Mouse (Mus musculus): ENCODE measurements around the gene Nfib. TPM values are rescaled to one million over a fixed set of nuclear protein-coding genes. Genes with fewer than 3 reads are reported as not detected.

Gene Nfib
- polyA plus RNA-seq, 1 experiment from 2014 or later: 204 TPM

GRCm38 (mm10) chr4:82497671-82498631 lies 207.6 kb downstream of the Nfib start:
- H3K27ac ChIP-seq: peak overlapping the region; percentile 88
- 74% methylated on average over 26 of the region's 26 CpGs for WGBS
- peak; percentile 2; the same call in 1 of the 2 replicates for ATAC-seq

GRCm38 (mm10) chr4:82497141-82497566 lies 208.4 kb downstream of the Nfib start:
- no peak for ATAC-seq
- Histone ChIP-seq H3K4me2 (peak overlapping the region; percentile 70), H3K27ac (peak overlapping the region; percentile 88), H3K9me3 (replicated peaks) (no peaks in the 10 kb centered on the region), H3K4me3 (peak overlapping the region; percentile 40), H3K36me3 (ENCODE audit: poor library complexity, severe bottlenecking) (peaks cover 17% of the 10 kb centered on the region), H3K27me3 (no peaks in the 10 kb centered on the region), H3K9ac (peak overlapping the region; percentile 81), H3K4me1 (peaks cover 66% of the 10 kb centered on the region)
- WGBS: 60% methylated on average over 8 of the region's 8 CpGs

More at GRCm38 (mm10) chr4:82497671-82498631, 207.6 kb downstream of the Nfib start:
- Histone ChIP-seq H3K4me2 (peak overlapping the region; percentile 70), H3K27me3 (no peaks in the 10 kb centered on the region), H3K9ac (peak overlapping the region; percentile 81), H3K36me3 (ENCODE audit: poor library complexity, severe bottlenecking) (peaks cover 17% of the 10 kb centered on the region), H3K9me3 (replicated peaks) (no peaks in the 10 kb centered on the region), H3K4me1 (peaks cover 59% of the 10 kb centered on the region), H3K4me3 (peak overlapping the region; percentile 40)

DNA sequence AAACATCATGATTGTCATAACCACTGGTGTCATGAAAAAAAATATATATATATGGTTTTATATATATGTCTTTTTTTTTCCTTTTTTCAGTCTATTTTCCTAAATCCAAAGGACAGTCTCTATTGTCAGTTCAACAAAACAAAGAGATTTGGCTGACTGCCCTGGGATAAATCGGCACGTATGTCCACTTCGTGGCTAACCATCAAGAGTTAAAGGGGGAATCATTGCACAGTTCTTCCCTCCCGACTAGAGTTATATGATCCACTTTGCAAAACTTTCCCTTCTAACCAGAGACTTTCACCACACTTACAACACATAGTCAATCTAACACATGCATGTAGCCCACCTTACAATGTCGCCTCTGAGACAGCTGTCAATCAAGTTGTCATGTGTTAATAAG lies 209.2 kb downstream of the Nfib start:
- H3K27ac ChIP-seq: peak overlapping the region; percentile 88
- ATAC-seq: no peak

DNA sequence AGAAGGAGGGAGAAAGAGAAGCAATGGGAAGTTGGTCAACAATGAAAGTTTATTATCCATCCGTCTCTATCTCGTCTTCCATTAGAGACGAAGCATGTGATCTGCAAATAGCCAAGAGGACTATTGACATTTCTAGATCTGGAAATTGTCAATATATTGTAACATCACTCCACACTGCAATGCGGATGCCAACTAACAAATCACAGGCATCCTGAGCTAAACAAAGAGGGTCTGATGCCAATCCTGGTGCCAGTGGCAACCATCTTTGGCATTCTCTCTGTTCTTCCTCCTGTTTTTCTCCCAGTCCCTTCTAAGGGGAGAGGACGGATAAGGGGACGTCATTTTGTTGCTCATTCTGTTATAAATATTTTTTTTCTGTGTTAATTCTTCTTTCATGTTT lies 209.9 kb downstream of the Nfib start:
- 63% methylated on average over 6 of the region's 6 CpGs for WGBS
- Histone ChIP-seq H3K27me3 (no peaks in the 10 kb centered on the region), H3K9me3 (replicated peaks) (no peaks in the 10 kb centered on the region), H3K36me3 (ENCODE audit: poor library complexity, severe bottlenecking) (peaks cover 17% of the 10 kb centered on the region), H3K27ac (peak overlapping the region; percentile 88), H3K9ac (peak overlapping the region; percentile 81), H3K4me1 (peaks cover 77% of the 10 kb centered on the region), H3K4me2 (peak overlapping the region; percentile 70), H3K4me3 (peak overlapping the region; percentile 40)
- peak; percentile 57 for ATAC-seq

More for the DNA sequence above, 209.2 kb downstream of the Nfib start:
- peaks cover 73% of the 10 kb centered on the region for H3K4me1 ChIP-seq
- peak overlapping the region; percentile 40 for H3K4me3 ChIP-seq
- 39% methylated on average over 5 of the region's 5 CpGs for WGBS
- peak overlapping the region; percentile 81 for H3K9ac ChIP-seq
- H3K27me3 ChIP-seq: no peaks in the 10 kb centered on the region
- peak overlapping the region; percentile 70 for H3K4me2 ChIP-seq
- no peaks in the 10 kb centered on the region for H3K9me3 ChIP-seq (replicated peaks)
- peaks cover 17% of the 10 kb centered on the region for H3K36me3 ChIP-seq (ENCODE audit: poor library complexity, severe bottlenecking)

- peak; percentile 71 for ATAC-seq
- Histone ChIP-seq H3K36me3 (ENCODE audit: poor library complexity, severe bottlenecking) (peaks cover 17% of the 10 kb centered on the region), H3K27ac (peak overlapping the region; percentile 88)
Measured at GRCm38 (mm10) chr4:82494829-82495228, 210.7 kb downstream of the Nfib start.

GRCm38 (mm10) chr4:82494424-82494823 lies 211.1 kb downstream of the Nfib start:
- Histone ChIP-seq H3K4me1 (peaks cover 75% of the 10 kb centered on the region), H3K27me3 (no peaks in the 10 kb centered on the region), H3K27ac (peak overlapping the region; percentile 88), H3K9ac (peak overlapping the region; percentile 61), H3K4me3 (peak overlapping the region; percentile 40), H3K4me2 (peak overlapping the region; percentile 70), H3K9me3 (replicated peaks) (no peaks in the 10 kb centered on the region), H3K36me3 (ENCODE audit: poor library complexity, severe bottlenecking) (peaks cover 17% of the 10 kb centered on the region)
- ATAC-seq: no peak
- 55% methylated on average over 3 of the region's 3 CpGs for WGBS

More at GRCm38 (mm10) chr4:82494829-82495228, 210.7 kb downstream of the Nfib start:
- Histone ChIP-seq H3K4me3 (peak overlapping the region; percentile 40), H3K27me3 (no peaks in the 10 kb centered on the region), H3K9ac (peak overlapping the region; percentile 81), H3K4me2 (peak overlapping the region; percentile 70), H3K9me3 (replicated peaks) (no peaks in the 10 kb centered on the region), H3K4me1 (peaks cover 75% of the 10 kb centered on the region)
- WGBS: 38% methylated on average over 10 of the region's 10 CpGs

DNA sequence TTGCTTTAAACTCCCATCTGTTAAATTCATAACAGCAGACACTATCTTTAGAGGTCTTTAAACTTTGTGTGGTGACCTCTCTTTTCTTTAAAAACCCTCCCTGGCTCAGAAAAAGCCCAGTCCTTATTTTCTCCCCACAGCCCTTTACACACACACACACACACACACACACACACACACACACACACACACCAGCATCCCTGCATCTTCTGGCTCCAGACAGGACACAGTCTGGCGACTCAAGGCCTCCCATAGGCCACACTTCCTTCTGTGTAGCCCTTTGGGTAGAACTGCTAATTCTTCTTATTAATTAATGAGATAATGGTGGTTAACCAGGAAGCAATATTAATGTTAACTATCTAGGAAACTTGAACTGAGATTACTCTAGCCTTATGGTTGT lies 211.7 kb downstream of the Nfib start:
- peak overlapping the region; percentile 70 for H3K4me2 ChIP-seq
- ATAC-seq: no peak
- H3K36me3 ChIP-seq (ENCODE audit: poor library complexity, severe bottlenecking): peaks cover 17% of the 10 kb centered on the region
- WGBS: 61% methylated on average over 1 of the region's 1 CpGs
- H3K9me3 ChIP-seq (replicated peaks): no peaks in the 10 kb centered on the region
- peak overlapping the region; percentile 88 for H3K27ac ChIP-seq
- H3K27me3 ChIP-seq: no peaks in the 10 kb centered on the region
- H3K4me1 ChIP-seq: peaks cover 71% of the 10 kb centered on the region
- peak overlapping the region; percentile 61 for H3K9ac ChIP-seq
- H3K4me3 ChIP-seq: peak overlapping the region; percentile 40

- Histone ChIP-seq H3K36me3 (ENCODE audit: poor library complexity, severe bottlenecking) (peaks cover 15% of the 10 kb centered on the region), H3K4me3 (peak overlapping the region; percentile 40), H3K9ac (peak overlapping the region; percentile 61), H3K27me3 (no peaks in the 10 kb centered on the region), H3K4me1 (peaks cover 68% of the 10 kb centered on the region), H3K4me2 (peak overlapping the region; percentile 70), H3K9me3 (replicated peaks) (no peaks in the 10 kb centered on the region), H3K27ac (peak overlapping the region; percentile 88)
- WGBS: 52% methylated on average over 7 of the region's 7 CpGs
- ATAC-seq: no peak
Measured at GRCm38 (mm10) chr4:82493363-82493762, 212.2 kb downstream of the Nfib start.

- 54% methylated on average over 2 of the region's 2 CpGs for WGBS
- peak overlapping the region; percentile 70 for H3K4me2 ChIP-seq
- H3K4me3 ChIP-seq: peak overlapping the region; percentile 40; the same call in 1 of the 2 replicates
- peak overlapping the region; percentile 14; the same call in 1 of the 2 replicates for H3K9ac ChIP-seq
- H3K27me3 ChIP-seq: no peaks in the 10 kb centered on the region
- H3K9me3 ChIP-seq (replicated peaks): no peaks in the 10 kb centered on the region
- peaks cover 11% of the 10 kb centered on the region for H3K36me3 ChIP-seq (ENCODE audit: poor library complexity, severe bottlenecking)
- ATAC-seq: no peak
- peak overlapping the region; percentile 88 for H3K27ac ChIP-seq
- peaks cover 62% of the 10 kb centered on the region for H3K4me1 ChIP-seq
Measured at GRCm38 (mm10) chr4:82492737-82493136, 212.8 kb downstream of the Nfib start.

DNA sequence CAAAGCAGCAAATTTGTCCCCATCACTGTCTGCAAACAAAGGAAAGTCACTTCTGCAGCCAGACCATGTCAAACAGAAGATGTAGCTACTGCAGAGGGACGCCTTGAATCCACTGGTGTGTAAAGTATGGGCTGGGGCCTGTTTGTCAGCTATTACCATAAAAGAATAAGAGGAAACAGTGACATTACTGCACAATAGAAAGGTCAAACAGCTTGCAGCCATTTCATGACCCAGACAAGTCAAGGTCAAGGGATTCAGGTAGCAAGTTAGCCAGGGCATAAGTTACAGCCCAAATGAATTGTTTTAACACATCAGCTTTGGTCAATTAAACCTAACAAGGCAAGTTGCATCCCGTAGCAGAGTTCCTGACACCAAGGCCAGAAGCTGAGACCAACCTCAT lies 215.6 kb downstream of the Nfib start:
- Histone ChIP-seq H3K27ac (no peak overlapping the region), H3K4me1 (peaks cover 62% of the 10 kb centered on the region), H3K36me3 (ENCODE audit: poor library complexity, severe bottlenecking) (peaks cover 13% of the 10 kb centered on the region), H3K4me3 (peak overlapping the region; percentile 7; the same call in 1 of the 2 replicates), H3K9me3 (replicated peaks) (no peaks in the 10 kb centered on the region), H3K4me2 (peak overlapping the region; percentile 42), H3K9ac (peak overlapping the region; percentile 43; the same call in 1 of the 2 replicates), H3K27me3 (no peaks in the 10 kb centered on the region)
- no peak for ATAC-seq
- 50% methylated on average over 2 of the region's 2 CpGs for WGBS

DNA sequence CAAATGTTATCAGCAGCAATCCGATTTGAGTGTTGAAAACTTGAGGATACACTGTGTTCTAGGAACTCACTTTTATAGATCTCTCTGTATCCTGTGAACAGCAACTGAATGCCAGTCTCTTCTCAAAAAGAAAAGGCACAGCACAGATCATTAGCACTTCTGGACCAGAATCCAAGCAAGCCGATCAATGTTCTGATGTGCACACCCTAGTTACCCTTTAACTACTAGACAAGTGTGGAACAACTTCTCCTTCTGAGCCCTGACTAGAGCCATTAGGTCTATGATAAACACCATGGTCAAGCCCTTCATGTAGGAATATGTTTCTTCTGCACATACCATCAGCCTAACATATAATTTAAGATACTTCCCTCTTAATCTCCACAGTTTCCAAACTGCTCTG lies 219.6 kb downstream of the Nfib start:
- 91% methylated on average over 2 of the region's 2 CpGs for WGBS
- H3K9ac ChIP-seq: no peak overlapping the region
- no peak overlapping the region for H3K4me3 ChIP-seq
- ATAC-seq: no peak
- peaks cover 45% of the 10 kb centered on the region for H3K4me1 ChIP-seq
- no peaks in the 10 kb centered on the region for H3K9me3 ChIP-seq (replicated peaks)
- peaks cover 13% of the 10 kb centered on the region for H3K36me3 ChIP-seq (ENCODE audit: poor library complexity, severe bottlenecking)
- H3K27ac ChIP-seq: no peak overlapping the region
- no peak overlapping the region for H3K4me2 ChIP-seq
- H3K27me3 ChIP-seq: no peaks in the 10 kb centered on the region

DNA sequence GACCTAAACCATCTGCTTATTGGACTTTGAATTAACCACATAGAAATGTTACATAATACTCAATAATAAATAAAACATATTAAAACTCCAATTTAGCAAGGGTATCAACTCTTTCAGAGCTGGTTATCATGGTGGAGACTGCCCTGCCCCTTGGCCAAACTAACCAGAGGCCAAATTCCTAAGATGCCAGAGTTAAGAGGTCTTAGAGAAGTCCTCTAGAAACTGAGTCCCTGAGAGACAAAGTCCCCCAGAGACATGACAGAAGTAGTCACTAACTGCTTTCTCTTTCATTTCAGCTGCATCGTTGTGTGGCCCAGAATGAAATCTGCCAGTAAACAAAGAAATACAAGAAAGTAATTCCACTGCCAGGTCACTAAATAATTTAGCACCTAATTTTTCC lies 221.7 kb downstream of the Nfib start:
- Histone ChIP-seq H3K4me3 (no peak overlapping the region), H3K4me2 (no peak overlapping the region), H3K27ac (no peak overlapping the region), H3K4me1 (peaks cover 35% of the 10 kb centered on the region), H3K9me3 (replicated peaks) (no peaks in the 10 kb centered on the region), H3K27me3 (no peaks in the 10 kb centered on the region), H3K9ac (no peak overlapping the region), H3K36me3 (ENCODE audit: poor library complexity, severe bottlenecking) (peaks cover 18% of the 10 kb centered on the region)
- 38% methylated on average over 1 of the region's 1 CpGs for WGBS
- no peak for ATAC-seq
